Mouse (Mus musculus): ENCODE measurements at regions not wholly inside any gene's neighbourhood (a gene's known extent, or its start where the extent isn't known, plus 50 kb on each side); places are given as distances from the start of the nearest gene placed in this dataset.

- in situ Hi-C loops (cut with MboI; ENCODE audit: low pct_unique_long_range_greater_than_20kb), result loop anchor here (5.0 kb wide), 1 partner anchor 131 kb away; no protein-coding TSS in a partner anchor
Observed at GRCm38 (mm10) chr4:53220809-53221208, 61.1 kb upstream of the Abca1 start.

GRCm38 (mm10) chr4:53219351-53219750, 59.7 kb upstream of the Abca1 start:
- POLR2A ChIA-PET, result no interaction called here
- CTCF ChIA-PET, result interaction anchor here (0.8 kb wide), 1 partner anchor 11 kb away, joined by 4 read pairs; no protein-coding TSS in a partner anchor
- peak; percentile 96 for ATAC-seq
- TF ChIP-seq CTCF (IDR thresholded peaks at IDR 0.05), result no peak
- DNase-seq (ENCODE audit: low read depth, low spot score), result peak; percentile 68
- in situ Hi-C loops (cut with MboI; ENCODE audit: low pct_unique_long_range_greater_than_20kb), result no loop called here
- H3K27me3 ChIP-seq, result no peaks in the 10 kb centered on the region

More at GRCm38 (mm10) chr4:53220809-53221208, 61.1 kb upstream of the Abca1 start:
- no peak for TF ChIP-seq CTCF (IDR thresholded peaks at IDR 0.05)
- ATAC-seq (no peak), DNase-seq (ENCODE audit: low read depth, low spot score) (no peak)
- H3K27me3 ChIP-seq, result no peaks in the 10 kb centered on the region
- ChIA-PET POLR2A (no interaction called here), CTCF (interaction anchor here (0.7 kb wide), 1 partner anchor 9 kb away, joined by 3 read pairs; no protein-coding TSS in a partner anchor)

DNA sequence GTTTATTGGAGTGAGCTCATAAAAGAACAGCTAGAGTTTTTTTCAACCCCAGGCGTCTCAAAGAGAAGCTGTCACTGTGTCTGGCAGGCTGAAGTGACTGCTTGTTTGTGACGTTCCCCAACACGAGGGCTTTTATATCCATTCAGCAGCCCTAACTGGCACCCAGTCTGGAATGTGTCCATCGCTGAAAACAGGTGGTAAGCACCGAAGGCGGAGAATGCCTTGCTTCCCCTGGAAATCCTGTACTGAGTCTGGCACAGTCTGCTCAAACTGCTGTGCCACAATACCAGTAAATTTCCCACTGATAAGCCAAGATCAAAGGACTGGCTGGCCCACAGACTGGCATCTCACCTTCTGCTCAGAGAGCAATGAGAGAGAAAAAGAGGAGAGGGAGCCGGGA, 59.1 kb upstream of the Abca1 start:
- TF ChIP-seq CTCF (IDR thresholded peaks at IDR 0.05), result no peak
- in situ Hi-C loops (cut with MboI; ENCODE audit: low pct_unique_long_range_greater_than_20kb), result no loop called here
- no peak for ATAC-seq
- no peaks in the 10 kb centered on the region for H3K27me3 ChIP-seq
- no peak for DNase-seq (ENCODE audit: low read depth, low spot score)
- ChIA-PET CTCF (interaction anchor here (0.8 to 1.2 kb wide), 3 partner anchors 10 to 23 kb away, joined by 3 to 4 read pairs (median 4); no protein-coding TSS in a partner anchor), POLR2A (no interaction called here)

GRCm38 (mm10) chr4:53218291-53218640, 58.6 kb upstream of the Abca1 start:
- no peaks in the 10 kb centered on the region for H3K27me3 ChIP-seq
- in situ Hi-C loops (cut with MboI; ENCODE audit: low pct_unique_long_range_greater_than_20kb), result no loop called here
- ATAC-seq (no peak), DNase-seq (ENCODE audit: low read depth, low spot score) (no peak)
- CTCF ChIA-PET, result interaction anchor here (1.1 to 1.2 kb wide), 2 partner anchors 11 to 23 kb away, joined by 3 to 4 read pairs; no protein-coding TSS in a partner anchor
- POLR2A ChIA-PET, result no interaction called here
- TF ChIP-seq CTCF (IDR thresholded peaks at IDR 0.05), result no peak

- no peaks in the 10 kb centered on the region for H3K27me3 ChIP-seq
- ChIA-PET POLR2A (no interaction called here), CTCF (interaction anchor here (1.1 to 1.2 kb wide), 2 partner anchors 11 to 22 kb away, joined by 3 to 4 read pairs; no protein-coding TSS in a partner anchor)
- no peak for DNase-seq (ENCODE audit: low read depth, low spot score)
- no peak for ATAC-seq
- in situ Hi-C loops (cut with MboI; ENCODE audit: low pct_unique_long_range_greater_than_20kb), result no loop called here
- TF ChIP-seq CTCF (IDR thresholded peaks at IDR 0.05), result no peak
Observed at GRCm38 (mm10) chr4:53217608-53218290, 58.1 kb upstream of the Abca1 start.

GRCm38 (mm10) chr4:53212541-53212940, 52.8 kb upstream of the Abca1 start:
- ATAC-seq (no peak), DNase-seq (ENCODE audit: low read depth, low spot score) (no peak)
- no peaks in the 10 kb centered on the region for H3K27me3 ChIP-seq
- no peak for TF ChIP-seq CTCF (IDR thresholded peaks at IDR 0.05)
- in situ Hi-C loops (cut with MboI; ENCODE audit: low pct_unique_long_range_greater_than_20kb), result no loop called here
- CTCF ChIA-PET, result no interaction called here
- POLR2A ChIA-PET, result no interaction called here

- no peak for ATAC-seq
- in situ Hi-C loops (cut with MboI; ENCODE audit: low pct_unique_long_range_greater_than_20kb), result no loop called here
- no peaks in the 10 kb centered on the region for H3K27me3 ChIP-seq
- ChIA-PET POLR2A (no interaction called here), CTCF (no interaction called here)
- TF ChIP-seq CTCF (IDR thresholded peaks at IDR 0.05), result no peak
- DNase-seq (ENCODE audit: low read depth, low spot score), result no peak
Observed at GRCm38 (mm10) chr4:53210685-53211084, 51.0 kb upstream of the Abca1 start.
